Mouse (Mus musculus) hindbrain, postnatal 0 days (tissue): ENCODE measurements around the gene Styx. TPM values are rescaled to one million over a fixed set of nuclear protein-coding genes. Genes with fewer than 3 reads are reported as not detected.

Source experiments
- ATAC-seq: fragments of 200-750 bp; cut with Nextera tagmentation; 2 replicates; pipeline ENCODE4 v1.8.0; 2017; ENCODE audit warnings: mild to moderate bottlenecking, moderate TSS enrichment, moderate library complexity
- DNase-seq: peaks from one replicate; pipeline ENCODE4 v3.0.0-alpha.2; 2015; ENCODE audit warnings: low spot score
- H3K27ac ChIP-seq: fragments of 300-500 bp; sonication (generic); 2 replicates; pipeline ENCODE4 v1.5.1; 2014; ENCODE audit warnings: mild to moderate bottlenecking
- H3K27me3 ChIP-seq: fragments of 300-500 bp; sonication (generic); 2 replicates; pipeline ENCODE4 v1.6.1; 2014; ENCODE audit warnings: low read length, mixed read lengths; ENCODE audit not compliant: insufficient read depth
- H3K36me3 ChIP-seq: fragments of 300-500 bp; sonication (generic); 2 replicates; pipeline ENCODE4 v1.6.1; 2014; ENCODE audit warnings: low read length, mixed read lengths; ENCODE audit not compliant: insufficient read depth
- H3K4me1 ChIP-seq: fragments of 300-500 bp; sonication (generic); 2 replicates; pipeline ENCODE4 v1.6.1; 2014; ENCODE audit warnings: antibody characterized with exemption, low read length, mixed read lengths; ENCODE audit not compliant: insufficient read depth
- H3K4me2 ChIP-seq: fragments of 300-500 bp; sonication (generic); 2 replicates; pipeline ENCODE4 v1.6.1; 2014; ENCODE audit warnings: low read depth, mild to moderate bottlenecking, low read length, moderate library complexity, mixed read lengths
- H3K4me3 ChIP-seq: fragments of 300-500 bp; sonication (generic); 2 replicates; pipeline ENCODE4 v1.5.1; 2014; ENCODE audit warnings: low read length
- H3K9ac ChIP-seq: fragments of 300-500 bp; sonication (generic); replicated peaks from 2 replicates; pipeline ENCODE4 v1.6.1; 2014; ENCODE audit warnings: mild to moderate bottlenecking, low read length, moderate library complexity, mixed read lengths
- H3K9me3 ChIP-seq: fragments of 300-500 bp; sonication (generic); 2 replicates; pipeline ENCODE4 v1.6.1; 2016; ENCODE audit warnings: low read length, mixed read lengths
- CTCF ChIP-seq: IDR thresholded peaks from 2 replicates; pipeline ENCODE4 v1.5.1; 2016; ENCODE audit warnings: antibody characterized with exemption, control low read depth, low read depth
- WGBS: fragments of 180-500 bp; shearing (Covaris S2); extraction: QIAGEN DNeasy Blood & Tissue Kit; methylation state at CpG from one replicate; pipeline ENCODE4 v1.1.7; 2014; 5-methylcytosine and 5-hydroxymethylcytosine counted together
- polyA plus RNA-seq: library from polyadenylated mRNA; unstranded; fragments of >200 nt; fragmentation: Nextera tagmentation; extraction: Ambion mirVana; gene quantifications from 2 replicates; pipeline ENCODE4 v1.2.1, GENCODE M21; 2015
- total RNA-seq: library from RNA; depleted of rRNA; stranded (reverse); fragments of >200 nt; gene quantifications from 2 replicates; pipeline ENCODE4 v1.2.3, GENCODE M21; 2014; rRNA removed

The Styx gene
- total RNA-seq (20.7 and 22.7 TPM in 2 replicates), polyA plus RNA-seq (72.4 and 73.7 TPM in 2 replicates)

DNA sequence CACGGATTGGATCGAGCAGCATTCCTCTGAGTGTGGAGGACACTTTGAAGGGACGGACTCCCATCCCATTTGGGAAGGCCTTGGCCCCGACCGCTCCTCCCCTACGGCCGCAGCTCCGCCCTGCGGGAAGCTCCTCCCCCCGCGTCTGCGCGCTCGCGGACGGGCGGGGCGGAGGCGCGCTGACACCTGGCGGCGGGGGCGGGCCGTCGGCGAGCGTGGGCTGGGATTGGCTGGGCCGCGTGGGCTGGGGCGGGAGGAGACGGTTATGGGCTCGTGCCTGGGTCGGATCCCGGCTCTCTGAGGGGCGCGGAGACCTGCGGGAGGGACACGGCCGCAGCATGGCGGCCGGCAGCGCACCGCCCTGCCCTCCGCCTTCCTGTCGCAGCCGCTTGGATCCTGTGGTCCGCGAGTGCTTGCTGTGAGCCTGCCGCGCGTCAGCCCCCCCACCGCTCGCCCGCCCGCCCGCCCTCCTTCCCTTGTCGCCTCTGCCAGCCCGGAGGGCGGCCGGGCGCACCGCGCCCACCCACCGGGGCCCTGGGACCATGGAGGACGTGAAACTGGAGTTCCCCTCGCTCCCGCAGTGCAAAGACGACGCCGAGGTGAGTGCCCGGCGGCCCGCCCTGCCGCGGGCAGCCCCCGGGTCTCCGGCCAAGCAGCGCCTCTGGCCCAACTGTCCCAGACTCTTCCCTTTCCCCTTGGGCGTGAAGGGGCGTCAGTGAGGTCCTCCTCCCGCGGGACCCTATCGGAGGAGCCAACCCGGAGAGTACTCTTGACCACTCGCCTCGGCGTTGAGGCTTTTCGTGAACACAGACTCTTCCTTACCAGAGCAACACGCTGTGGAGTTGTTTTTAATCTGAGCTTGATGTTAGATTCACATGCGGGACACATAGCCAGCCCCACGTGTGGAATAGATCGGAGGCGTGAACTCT lies at the start of gene Styx:
Styx (plus strand) TSS at position 163 of the 929 bp plus-strand sequence.
- Histone ChIP-seq H3K4me2 (peak within 1 kb of the TSS; percentile 64), H3K9me3 (no peaks in the 10 kb centered on the region), H3K4me1 (0 out of 2 replicates have a peak, but pooled peaks cover 3% of the 10 kb centered on the region), H3K9ac (peak within 1 kb of the TSS; percentile 67), H3K4me3 (peak within 1 kb of the TSS; percentile 57), H3K27ac (peak within 1 kb of the TSS; percentile 77), H3K36me3 (peaks cover 14% of the 10 kb centered on the region), H3K27me3 (no peaks in the 10 kb centered on the region)
- ATAC-seq = peak; percentile 98
- no peak for TF ChIP-seq CTCF
- WGBS = under 1% methylated on average over 70 of the region's 93 CpGs
- DNase-seq = peak; percentile 96

DNA sequence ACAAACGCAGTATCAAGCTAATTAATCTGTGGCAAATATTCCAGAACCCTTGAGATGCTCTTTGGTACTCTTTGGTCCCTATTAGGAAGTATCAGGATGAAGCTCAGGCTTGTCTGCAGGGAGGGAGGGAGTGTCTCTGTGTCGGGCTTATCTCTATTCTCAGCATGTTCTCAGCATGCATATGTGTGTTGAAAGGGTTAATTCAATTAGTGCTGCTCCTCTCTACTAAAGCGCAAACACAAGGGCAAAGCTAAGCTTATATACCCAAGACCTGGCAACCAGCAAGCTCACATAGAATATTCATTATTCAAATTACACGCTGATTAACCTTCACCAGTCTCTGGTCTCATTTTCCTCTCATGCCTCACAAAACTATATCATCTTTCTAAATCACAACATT lies 47.0 kb upstream of the Styx start:
- H3K4me3 ChIP-seq = no peak overlapping the region
- ATAC-seq (no peak), DNase-seq (peak; percentile 15)
- H3K36me3 ChIP-seq = peaks cover 16% of the 10 kb centered on the region; the same call in 1 of the 2 replicates
- no peaks in the 10 kb centered on the region for H3K4me1 ChIP-seq
- no peak overlapping the region for H3K9ac ChIP-seq
- no peak overlapping the region for H3K27ac ChIP-seq
- no peaks in the 10 kb centered on the region for H3K27me3 ChIP-seq
- H3K4me2 ChIP-seq = no peak overlapping the region
- no peaks in the 10 kb centered on the region for H3K9me3 ChIP-seq
- 27% methylated on average over 4 of the region's 4 CpGs for WGBS
- TF ChIP-seq CTCF = no peak

DNA sequence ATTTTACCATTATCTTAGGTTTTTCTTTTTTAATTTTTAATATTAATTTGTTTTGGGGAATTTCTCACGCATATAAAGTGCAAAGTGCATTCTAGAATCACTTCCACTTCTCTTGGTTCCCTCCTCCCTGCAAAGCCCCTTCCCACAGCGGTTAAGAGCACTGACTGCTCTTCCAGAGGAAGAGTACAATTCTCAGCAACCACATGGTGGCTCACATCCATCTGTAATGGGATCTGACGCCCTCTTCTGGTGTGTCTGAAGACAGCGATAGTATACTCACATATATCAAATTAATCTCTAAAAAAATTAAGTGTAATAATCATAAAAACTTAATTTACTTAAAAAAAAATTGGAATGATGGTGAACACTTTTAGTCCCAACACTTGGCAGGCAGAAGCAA lies 46.5 kb upstream of the Styx start:
- H3K4me1 ChIP-seq = no peaks in the 10 kb centered on the region
- H3K27me3 ChIP-seq = no peaks in the 10 kb centered on the region
- no peak overlapping the region for H3K4me2 ChIP-seq
- no peak overlapping the region for H3K27ac ChIP-seq
- H3K4me3 ChIP-seq = no peak overlapping the region
- 51% methylated on average over 4 of the region's 4 CpGs for WGBS
- H3K9ac ChIP-seq = no peak overlapping the region
- DNase-seq (no peak), ATAC-seq (no peak)
- H3K36me3 ChIP-seq = peaks cover 12% of the 10 kb centered on the region; the same call in 1 of the 2 replicates
- no peaks in the 10 kb centered on the region for H3K9me3 ChIP-seq
- TF ChIP-seq CTCF = peak; percentile 38

DNA sequence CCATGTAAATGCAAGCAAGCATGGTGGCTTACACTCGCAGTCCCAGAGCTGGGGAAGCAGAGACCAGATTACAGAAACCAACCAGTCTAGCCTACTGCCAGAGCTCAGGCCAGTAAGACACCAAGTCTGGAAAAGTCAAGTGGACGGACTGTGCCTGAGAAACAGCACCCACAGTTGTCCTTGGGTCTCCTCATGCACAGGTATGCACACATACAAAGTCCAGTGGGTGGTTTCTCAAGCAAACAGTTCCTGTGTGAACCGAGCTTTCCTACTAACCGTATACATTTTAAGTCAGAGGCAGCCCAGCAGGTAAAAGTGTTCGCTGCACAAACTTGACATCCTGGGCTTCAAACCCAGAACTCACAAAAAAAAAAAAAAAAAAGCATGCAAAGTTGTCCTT lies 45.0 kb upstream of the Styx start:
- ATAC-seq (no peak), DNase-seq (no peak)
- Histone ChIP-seq H3K27ac (no peak overlapping the region), H3K27me3 (no peaks in the 10 kb centered on the region), H3K9me3 (no peaks in the 10 kb centered on the region), H3K4me3 (no peak overlapping the region), H3K4me2 (no peak overlapping the region), H3K36me3 (peaks cover 6% of the 10 kb centered on the region; the same call in 1 of the 2 replicates), H3K4me1 (no peaks in the 10 kb centered on the region), H3K9ac (no peak overlapping the region)
- TF ChIP-seq CTCF = no peak
- 94% methylated on average over 5 of the region's 5 CpGs for WGBS

DNA sequence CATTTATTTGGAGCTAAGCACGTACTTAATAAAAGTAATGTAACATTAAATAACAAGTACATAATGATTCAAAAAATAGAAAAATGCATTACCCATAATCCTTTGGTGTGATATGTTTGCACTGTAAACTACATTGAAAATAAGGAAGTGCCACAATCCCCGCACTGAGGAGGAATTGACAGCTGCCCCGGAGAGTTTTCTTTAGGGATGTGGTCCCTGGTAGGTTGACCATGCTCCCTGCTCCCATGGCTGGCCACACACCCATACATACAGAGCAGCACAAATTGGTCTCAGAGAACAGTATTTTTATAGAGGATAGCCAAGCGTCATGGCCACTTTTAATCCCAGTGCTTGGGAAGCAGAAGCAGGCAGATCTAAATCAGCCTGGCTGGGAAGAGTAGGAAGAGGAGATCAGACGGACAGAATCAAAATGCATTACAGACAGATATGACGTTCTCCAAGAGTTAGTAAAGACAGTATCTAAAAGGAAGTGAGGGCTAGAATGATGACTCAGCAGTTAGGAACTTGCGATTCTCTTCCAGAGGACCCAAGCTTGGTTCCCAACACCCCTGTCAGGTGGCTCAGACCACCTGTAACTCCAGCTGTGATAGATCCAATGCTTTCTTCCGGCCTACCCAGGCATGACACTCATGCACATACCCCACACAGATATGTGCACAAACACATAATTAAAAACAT lies 43.1 kb upstream of the Styx start:
- Histone ChIP-seq H3K9ac (no peak overlapping the region), H3K4me2 (no peak overlapping the region), H3K36me3 (peaks cover 6% of the 10 kb centered on the region; the same call in 1 of the 2 replicates), H3K27me3 (no peaks in the 10 kb centered on the region), H3K4me1 (no peaks in the 10 kb centered on the region), H3K27ac (no peak overlapping the region), H3K4me3 (no peak overlapping the region), H3K9me3 (no peaks in the 10 kb centered on the region)
- WGBS = 94% methylated on average over 8 of the region's 8 CpGs
- TF ChIP-seq CTCF = no peak
- DNase-seq (no peak), ATAC-seq (no peak)

DNA sequence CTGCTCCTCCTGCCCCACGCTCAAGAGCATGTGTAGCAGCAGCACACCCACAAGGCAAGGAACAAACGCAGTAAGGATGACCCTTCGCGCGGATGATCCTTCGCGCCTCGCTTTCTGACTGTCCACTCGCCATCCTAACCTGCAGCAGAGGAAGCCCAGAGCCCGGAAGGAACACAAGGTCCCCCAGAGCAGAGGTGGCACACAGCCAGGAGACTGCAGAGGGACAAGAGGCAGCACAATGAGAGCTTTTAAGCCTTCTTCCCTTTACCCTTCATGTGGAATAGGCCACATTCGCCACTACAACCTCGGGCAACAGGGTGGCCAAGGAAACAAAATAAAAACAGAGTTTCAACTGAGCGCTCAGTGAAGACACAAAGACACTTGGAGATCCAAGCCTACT lies 41.2 kb upstream of the Styx start:
- H3K9ac ChIP-seq = no peak overlapping the region
- DNase-seq (no peak), ATAC-seq (no peak)
- no peaks in the 10 kb centered on the region for H3K4me1 ChIP-seq
- H3K9me3 ChIP-seq = no peaks in the 10 kb centered on the region
- H3K27me3 ChIP-seq = no peaks in the 10 kb centered on the region
- H3K27ac ChIP-seq = no peak overlapping the region
- TF ChIP-seq CTCF = no peak
- H3K36me3 ChIP-seq = no peaks in the 10 kb centered on the region
- no peak overlapping the region for H3K4me3 ChIP-seq
- WGBS = 75% methylated on average over 13 of the region's 13 CpGs
- no peak overlapping the region for H3K4me2 ChIP-seq
